Mouse (Mus musculus) splenic B cell, adult 2 months (primary cell): ENCODE data around the gene Gm44805.

Experiments used
- DNase-seq: peaks from one replicate; pipeline ENCODE4 v3.0.0-alpha.2; 2011; ENCODE audit warnings: low read depth, low spot score
- H3K27me3 ChIP-seq: 2 replicates; pipeline ENCODE4 v1.6.1; 2012; ENCODE audit warnings: mild to moderate bottlenecking, low read length, moderate library complexity, mixed read lengths; ENCODE audit not compliant: control insufficient read depth, poor library complexity, insufficient read depth, severe bottlenecking
- H3K36me3 ChIP-seq: 2 replicates; pipeline ENCODE4 v1.6.1; 2012; ENCODE audit warnings: mild to moderate bottlenecking, low read length, moderate library complexity, mixed read lengths; ENCODE audit not compliant: control insufficient read depth, poor library complexity, insufficient read depth, severe bottlenecking

Gene Gm44805

GRCm38 (mm10) chr7:19635074-19635827 is 46.0 kb downstream of the Gm44805 start:
- no peaks in the 10 kb centered on the region for H3K27me3 ChIP-seq
- H3K36me3 ChIP-seq: peaks cover 22% of the 10 kb centered on the region
- no peak for DNase-seq

GRCm38 (mm10) chr7:19634591-19634990 is 46.6 kb downstream of the Gm44805 start:
- no peak for DNase-seq
- Histone ChIP-seq H3K27me3 (no peaks in the 10 kb centered on the region), H3K36me3 (peaks cover 22% of the 10 kb centered on the region)

- Histone ChIP-seq H3K36me3 (peaks cover 22% of the 10 kb centered on the region), H3K27me3 (no peaks in the 10 kb centered on the region)
- DNase-seq: no peak
Measured at GRCm38 (mm10) chr7:19633855-19634254, 47.4 kb downstream of the Gm44805 start.

- Histone ChIP-seq H3K27me3 (no peaks in the 10 kb centered on the region), H3K36me3 (peaks cover 16% of the 10 kb centered on the region)
- no peak for DNase-seq
Measured at GRCm38 (mm10) chr7:19633197-19633596, 48.0 kb downstream of the Gm44805 start.

- DNase-seq: no peak
Measured at GRCm38 (mm10) chr7:19632720-19633119, 48.5 kb downstream of the Gm44805 start.

GRCm38 (mm10) chr7:19632275-19632674 is 48.9 kb downstream of the Gm44805 start:
- DNase-seq: no peak
- Histone ChIP-seq H3K27me3 (no peaks in the 10 kb centered on the region), H3K36me3 (peaks cover 11% of the 10 kb centered on the region)

More at GRCm38 (mm10) chr7:19632720-19633119, 48.5 kb downstream of the Gm44805 start:
- Histone ChIP-seq H3K27me3 (no peaks in the 10 kb centered on the region), H3K36me3 (peaks cover 11% of the 10 kb centered on the region)

- DNase-seq: peak; percentile 96
- Histone ChIP-seq H3K27me3 (no peaks in the 10 kb centered on the region), H3K36me3 (peaks cover 14% of the 10 kb centered on the region)
Measured at GRCm38 (mm10) chr7:19629361-19629734, 51.9 kb downstream of the Gm44805 start, which contains the start of gene Relb. Relb (minus strand) TSS chr7:19629438.

GRCm38 (mm10) chr7:19628536-19629360 is 52.5 kb downstream of the Gm44805 start:
- Histone ChIP-seq H3K27me3 (no peaks in the 10 kb centered on the region; the same call in 1 of the 2 replicates), H3K36me3 (peaks cover 18% of the 10 kb centered on the region)
- peak; percentile 99 for DNase-seq

- no peaks in the 10 kb centered on the region; the same call in 1 of the 2 replicates for H3K27me3 ChIP-seq
- DNase-seq: no peak
- peaks cover 16% of the 10 kb centered on the region for H3K36me3 ChIP-seq
Measured at GRCm38 (mm10) chr7:19628192-19628535, 53.1 kb downstream of the Gm44805 start.

- Histone ChIP-seq H3K27me3 (no peaks in the 10 kb centered on the region; the same call in 1 of the 2 replicates), H3K36me3 (peaks cover 16% of the 10 kb centered on the region)
- no peak for DNase-seq
Measured at GRCm38 (mm10) chr7:19627721-19628120, 53.5 kb downstream of the Gm44805 start.

GRCm38 (mm10) chr7:19623433-19623832 is 57.8 kb downstream of the Gm44805 start:
- no peak for DNase-seq

GRCm38 (mm10) chr7:19622241-19622640 is 59.0 kb downstream of the Gm44805 start:
- Histone ChIP-seq H3K27me3 (no peaks in the 10 kb centered on the region; the same call in 1 of the 2 replicates), H3K36me3 (peaks cover 25% of the 10 kb centered on the region)
- DNase-seq: no peak

More at GRCm38 (mm10) chr7:19623433-19623832, 57.8 kb downstream of the Gm44805 start:
- no peaks in the 10 kb centered on the region; the same call in 1 of the 2 replicates for H3K27me3 ChIP-seq
- peaks cover 20% of the 10 kb centered on the region for H3K36me3 ChIP-seq
